ENCODE assay signal across 19 mouse cellular contexts in genomic region chr1:155614426-155614825, GRCm38 (mm10). TPM values are rescaled to one million over a fixed set of nuclear protein-coding genes. Genes with fewer than 3 reads are reported as not detected.
DNase-seq lines count a peak whose midpoint lies in the region; ATAC-seq and TF ChIP-seq lines count a peak whose summit lies in the region.
"Had no signal": no experiment of that assay in that cellular context is flagged by ENCODE, and none has a peak within 500 bp of the region (broad histone marks: within the 10 kb centered on the region; RNA-seq: fewer than 3 reads in every experiment).

No protein-coding gene starts in this region.

- H3K4me1 ChIP-seq in liver, adult 2 months (ENCODE audit: control insufficient read depth, insufficient read depth, low read length): no peaks in the 10 kb centered on the region
- no peaks in the 10 kb centered on the region for H3K4me1 ChIP-seq in ES-Bruce4 (ENCODE audit: control insufficient read depth, insufficient read depth, low read length)
- H3K4me1 ChIP-seq: embryonic facial prominence, embryonic 12.5 days; intestine, embryonic 15.5 days; liver, embryonic 15.5 days; midbrain, embryonic 10.5 days had no signal

- no peak for TF ChIP-seq POLR2A in liver, adult 2 months (IDR thresholded peaks at IDR 0.05; ENCODE audit: extremely low read depth, insufficient read depth, low read length)
- no peak for TF ChIP-seq POLR2A in ES-Bruce4 (IDR thresholded peaks at IDR 0.05; ENCODE audit: insufficient read depth, low read length)

- H3K79me2 ChIP-seq in liver, adult 2 months (ENCODE audit: control insufficient read depth, insufficient read depth, low read length): no peaks in the 10 kb centered on the region; the same call in 1 of the 2 replicates

- no peaks in the 10 kb centered on the region for H3K27me3 ChIP-seq in liver, adult 2 months (ENCODE audit: control insufficient read depth, insufficient read depth, low read length)
- no peaks in the 10 kb centered on the region for H3K27me3 ChIP-seq in ES-Bruce4 (ENCODE audit: control insufficient read depth, insufficient read depth, low read length, poor library complexity, severe bottlenecking)
- H3K27me3 ChIP-seq in splenic B cell, adult 2 months (ENCODE audit: control insufficient read depth, insufficient read depth, low read length, poor library complexity, severe bottlenecking): no peaks in the 10 kb centered on the region
- H3K27me3 ChIP-seq: embryonic facial prominence, embryonic 12.5 days; intestine, embryonic 15.5 days; liver, embryonic 15.5 days had no signal

- H3K9ac ChIP-seq in liver, adult 2 months (ENCODE audit: low read depth, low read length): no peak overlapping the region
- no peak overlapping the region for H3K9ac ChIP-seq in ES-Bruce4 (ENCODE audit: low read depth, poor library complexity, severe bottlenecking)
- H3K9ac ChIP-seq: embryonic facial prominence, embryonic 12.5 days; forebrain, postnatal 0 days; intestine, embryonic 15.5 days; liver, embryonic 15.5 days had no signal

- H3K9me3 ChIP-seq in ES-Bruce4 (replicated peaks; ENCODE audit: control insufficient read depth, insufficient read depth, low read length, poor library complexity, severe bottlenecking): no peaks in the 10 kb centered on the region
- H3K9me3 ChIP-seq: embryonic facial prominence, embryonic 12.5 days; intestine, embryonic 15.5 days; liver, embryonic 15.5 days; midbrain, embryonic 10.5 days had no signal

- H3K27ac ChIP-seq in liver, adult 2 months (replicated peaks; ENCODE audit: insufficient read depth, low read depth, low read length): no peak overlapping the region
- no peak overlapping the region for H3K27ac ChIP-seq in ES-Bruce4 (ENCODE audit: insufficient read depth, low read length)
- H3K27ac ChIP-seq: embryonic facial prominence, embryonic 12.5 days; intestine, embryonic 15.5 days; liver, embryonic 15.5 days; midbrain, embryonic 10.5 days had no signal

- TF ChIP-seq EP300 in ES-Bruce4 (IDR thresholded peaks at IDR 0.05; ENCODE audit: insufficient read depth, low read depth, low read length): no peak

- no peaks in the 10 kb centered on the region for H3K36me3 ChIP-seq in liver, adult 2 months (ENCODE audit: control insufficient read depth, insufficient read depth, low read length)
- no peaks in the 10 kb centered on the region for H3K36me3 ChIP-seq in ES-Bruce4 (ENCODE audit: control insufficient read depth, insufficient read depth, low read length, poor library complexity, severe bottlenecking)
- H3K36me3 ChIP-seq in splenic B cell, adult 2 months (ENCODE audit: control insufficient read depth, insufficient read depth, low read length, poor library complexity, severe bottlenecking): no peaks in the 10 kb centered on the region
- H3K36me3 ChIP-seq: embryonic facial prominence, embryonic 12.5 days; intestine, embryonic 15.5 days; liver, embryonic 15.5 days; midbrain, embryonic 10.5 days had no signal

- WGBS in liver, adult 2 months: 55% methylated on average over 2 of the region's 2 CpGs

- ATAC-seq in inflammation-experienced regulatory T-cells, adult 6 months: no peak
- ATAC-seq: forebrain, postnatal 0 days; intestine, embryonic 15.5 days had no signal

- TF ChIP-seq CTCF in liver, adult 2 months (IDR thresholded peaks at IDR 0.05; ENCODE audit: low read depth, low read length): peak; percentile 18; the same call in 1 of the 2 replicates
- peak; percentile 20 for TF ChIP-seq CTCF in ES-Bruce4 (IDR thresholded peaks at IDR 0.05; ENCODE audit: low read depth, low read length)

- no peak for DNase-seq in liver, adult 2 months (ENCODE audit: extremely low read depth, low read depth, low spot score)
- DNase-seq in liver: no peak
- DNase-seq in NIH3T3 (ENCODE audit: low read depth): peak; percentile 15
- DNase-seq in splenic B cell, adult 2 months (ENCODE audit: low read depth, low spot score): peak; percentile 3
- no peak for DNase-seq in left cerebral cortex, adult 11 months (ENCODE audit: low spot score)
- DNase-seq: adrenal gland, postnatal 14 days; cerebellum, adult 8-10 months; forebrain, postnatal 0 days; heart, adult 18-20 months; kidney, postnatal 36 days; left cerebral cortex, postnatal 4 days; lung, postnatal 4 days; thymus, adult 2 months had no signal

- no peak overlapping the region for H3K4me3 ChIP-seq in liver, adult 2 months (ENCODE audit: insufficient read depth, low read depth, low read length)
- no peak overlapping the region for H3K4me3 ChIP-seq in ES-Bruce4 (ENCODE audit: low read depth, low read length)
- H3K4me3 ChIP-seq: embryonic facial prominence, embryonic 12.5 days; intestine, embryonic 15.5 days; liver, embryonic 15.5 days; midbrain, embryonic 10.5 days had no signal

RNA-seq across cellular contexts. Expression of gene Acbd6, which starts 56.5 kb away (rescaled TPM):
- total RNA-seq in liver, adult 2 months (2014; rRNA removed): 14.8 and 19.9 TPM in 2 replicates
- 71.5 and 79.6 TPM in 2 replicates for polyA plus RNA-seq in liver, adult 2 months (2012; rRNA removed)
- 62.2 and 78.4 TPM in 2 replicates for polyA plus RNA-seq in ES-Bruce4 (2011; ENCODE audit: insufficient read depth, insufficient read length, low read depth, missing spikeins)
- 10 to 100 TPM in 1 of 3 experiments, 1 to 10 TPM in 2; 6.8 to 10.4 (median 8.6) TPM for polyA plus RNA-seq in inflammation-experienced regulatory T-cells, adult 6 months (2017; shearing (Covaris generic))

Comparison
In these comparisons a context has a peak if more than half of its experiments do, and no peak if none do; other contexts are left out.
1. DNase-seq: peak in NIH3T3 (single experiment) and splenic B cell, adult 2 months (single experiment); none in liver, adult 2 months (single experiment), liver (single experiment) and left cerebral cortex, adult 11 months (single experiment).